Mouse (Mus musculus) lung, adult 2 months (tissue): ENCODE data around the gene Diexf. TPM values are rescaled to one million over a fixed set of nuclear protein-coding genes. Genes with fewer than 3 reads are reported as not detected.

Experiments
- DNase-seq: peaks from one replicate; pipeline ENCODE4 v3.0.0; 2022
- H3K4me1 ChIP-seq: fragments of 200-500 bp; 2 replicates; pipeline ENCODE4 v1.6.1; 2011; ENCODE audit warnings: low read length; ENCODE audit not compliant: control insufficient read depth, insufficient read depth
- H3K4me3 ChIP-seq: fragments of 200-500 bp; replicated peaks from 2 replicates; pipeline ENCODE3; 2011; ENCODE audit warnings: low read depth, mild to moderate bottlenecking, control low read depth, low read length; ENCODE audit errors: extremely low read depth
- CTCF ChIP-seq: fragments of 200-500 bp; IDR thresholded peaks from 2 replicates; pipeline ENCODE4 v1.5.1; 2011; ENCODE audit warnings: mild to moderate bottlenecking, low read length, control low read depth; ENCODE audit not compliant: insufficient read depth
- POLR2A ChIP-seq: fragments of 200-500 bp; IDR thresholded peaks from 2 replicates; pipeline ENCODE4 v1.6.1; 2011; ENCODE audit warnings: low read depth, mild to moderate bottlenecking, control low read depth, low read length, borderline replicate concordance; ENCODE audit errors: extremely low read depth
- WGBS: fragments of 180-500 bp; shearing (Covaris S2); methylation state at CpG from one replicate; pipeline ENCODE4 v1.1.7; 2018; 5-methylcytosine and 5-hydroxymethylcytosine counted together
- polyA plus RNA-seq: library from polyadenylated mRNA; depleted of rRNA; stranded (reverse); fragments of >200 nt; gene quantifications from 2 replicates; pipeline ENCODE4 v1.2.3, GENCODE M21; 2012

Diexf gene
- polyA plus RNA-seq, 1 experiment, result 14.1 TPM

GRCm38 (mm10) chr1:193090894-193091293, 39.2 kb downstream of the Diexf start:
- DNase-seq, result no peak
- H3K4me3 ChIP-seq, result no peak overlapping the region
- WGBS, result 82% methylated on average over 11 of the region's 11 CpGs
- no peak for TF ChIP-seq CTCF
- TF ChIP-seq POLR2A, result no peak
- H3K4me1 ChIP-seq, result peaks cover 3% of the 10 kb centered on the region; the same call in 1 of the 2 replicates

- Histone ChIP-seq H3K4me3 (no peak overlapping the region), H3K4me1 (peaks cover 3% of the 10 kb centered on the region; the same call in 1 of the 2 replicates)
- TF ChIP-seq POLR2A (no peak), CTCF (no peak)
- WGBS, result 73% methylated on average over 18 of the region's 18 CpGs
- DNase-seq, result no peak
Measured at GRCm38 (mm10) chr1:193090211-193090871, 39.7 kb downstream of the Diexf start.

- no peak for DNase-seq
- peaks cover 3% of the 10 kb centered on the region; the same call in 1 of the 2 replicates for H3K4me1 ChIP-seq
- H3K4me3 ChIP-seq, result no peak overlapping the region
- TF ChIP-seq POLR2A (no peak), CTCF (no peak)
- 64% methylated on average over 3 of the region's 3 CpGs for WGBS
Measured at GRCm38 (mm10) chr1:193089683-193090082, 40.4 kb downstream of the Diexf start.

- Histone ChIP-seq H3K4me3 (no peak overlapping the region), H3K4me1 (peaks cover 3% of the 10 kb centered on the region; the same call in 1 of the 2 replicates)
- TF ChIP-seq CTCF, result no peak
- TF ChIP-seq POLR2A, result no peak
- DNase-seq, result no peak
- 78% methylated on average over 6 of the region's 6 CpGs for WGBS
Measured at GRCm38 (mm10) chr1:193089211-193089610, 40.9 kb downstream of the Diexf start.

- no peak for DNase-seq
- TF ChIP-seq CTCF (no peak), POLR2A (no peak)
- 42% methylated on average over 9 of the region's 9 CpGs for WGBS
- peaks cover 3% of the 10 kb centered on the region; the same call in 1 of the 2 replicates for H3K4me1 ChIP-seq
- no peak overlapping the region for H3K4me3 ChIP-seq
Measured at GRCm38 (mm10) chr1:193086842-193087476, 43.1 kb downstream of the Diexf start.

GRCm38 (mm10) chr1:193086111-193086841, 43.8 kb downstream of the Diexf start:
- no peak overlapping the region for H3K4me3 ChIP-seq
- DNase-seq, result no peak
- H3K4me1 ChIP-seq, result peaks cover 3% of the 10 kb centered on the region; the same call in 1 of the 2 replicates
- 62% methylated on average over 4 of the region's 4 CpGs for WGBS
- TF ChIP-seq POLR2A (no peak), CTCF (no peak)

GRCm38 (mm10) chr1:193085541-193086020, 44.5 kb downstream of the Diexf start:
- H3K4me3 ChIP-seq, result no peak overlapping the region
- DNase-seq, result no peak
- WGBS, result 75% methylated on average over 5 of the region's 5 CpGs
- TF ChIP-seq CTCF (no peak), POLR2A (no peak)
- H3K4me1 ChIP-seq, result peaks cover 3% of the 10 kb centered on the region; the same call in 1 of the 2 replicates

GRCm38 (mm10) chr1:193084016-193084415, 46.1 kb downstream of the Diexf start:
- DNase-seq, result no peak
- TF ChIP-seq POLR2A (no peak), CTCF (no peak)
- Histone ChIP-seq H3K4me1 (peaks cover 3% of the 10 kb centered on the region; the same call in 1 of the 2 replicates), H3K4me3 (no peak overlapping the region)
- 100% methylated on average over 1 of the region's 1 CpGs for WGBS

- Histone ChIP-seq H3K4me3 (no peak overlapping the region), H3K4me1 (peaks cover 3% of the 10 kb centered on the region; the same call in 1 of the 2 replicates)
- DNase-seq, result no peak
- TF ChIP-seq CTCF (no peak), POLR2A (no peak)
- WGBS, result 74% methylated on average over 7 of the region's 7 CpGs
Measured at GRCm38 (mm10) chr1:193083051-193083450, 47.0 kb downstream of the Diexf start.
